Mouse (Mus musculus): ENCODE results near the gene Nat9. TPM values are rescaled to one million over a fixed set of nuclear protein-coding genes. Genes with fewer than 3 reads are reported as not detected.
A peak's percentile ranks its signal among the peaks of the same experiment; 100 is the strongest.

Nat9 gene
- polyA plus RNA-seq, 1 experiment from 2014 or later, result 21.0 TPM

- H3K4me3 ChIP-seq (ENCODE audit: low read depth, low read length), result no peak overlapping the region
- WGBS, result 85% methylated on average over 25 of the region's 25 CpGs
- H3K9ac ChIP-seq (ENCODE audit: low read length), result no peak overlapping the region
- H3K27me3 ChIP-seq (ENCODE audit: control insufficient read depth, insufficient read depth, low read length), result no peaks in the 10 kb centered on the region
- DNase-seq (ENCODE audit: low spot score), result no peak
- H3K27ac ChIP-seq (replicated peaks; ENCODE audit: low read depth, low read length), result no peak overlapping the region; the same call in 1 of the 2 replicates
- H3K36me3 ChIP-seq (ENCODE audit: control insufficient read depth, insufficient read depth, low read length), result peaks cover 2% of the 10 kb centered on the region; the same call in 1 of the 2 replicates
- H3K4me2 ChIP-seq (ENCODE audit: low read depth, severe bottlenecking), result no peak overlapping the region
- no peak for ATAC-seq (ENCODE audit: insufficient number of reproducible peaks, low FRiP score, low TSS enrichment, low read depth)
- no peaks in the 10 kb centered on the region for H3K9me3 ChIP-seq (ENCODE audit: control insufficient read depth, low read length)
- H3K4me1 ChIP-seq (ENCODE audit: control insufficient read depth, insufficient read depth, low read length), result peaks cover 6% of the 10 kb centered on the region
Observed at GRCm38 (mm10) chr11:115208776-115209732, 21.4 kb upstream of the Nat9 start.

- no peak overlapping the region for H3K4me3 ChIP-seq (ENCODE audit: low read depth, low read length)
- 73% methylated on average over 12 of the region's 12 CpGs for WGBS
- no peak overlapping the region for H3K27ac ChIP-seq (replicated peaks; ENCODE audit: low read depth, low read length)
- peaks cover 2% of the 10 kb centered on the region; the same call in 1 of the 2 replicates for H3K36me3 ChIP-seq (ENCODE audit: control insufficient read depth, insufficient read depth, low read length)
- DNase-seq (ENCODE audit: low spot score), result no peak
- no peaks in the 10 kb centered on the region for H3K27me3 ChIP-seq (ENCODE audit: control insufficient read depth, insufficient read depth, low read length)
- no peaks in the 10 kb centered on the region for H3K9me3 ChIP-seq (ENCODE audit: control insufficient read depth, low read length)
- peaks cover 6% of the 10 kb centered on the region; the same call in 1 of the 2 replicates for H3K4me1 ChIP-seq (ENCODE audit: control insufficient read depth, insufficient read depth, low read length)
- no peak overlapping the region for H3K4me2 ChIP-seq (ENCODE audit: low read depth, severe bottlenecking)
- H3K9ac ChIP-seq (ENCODE audit: low read length), result no peak overlapping the region
- no peak for ATAC-seq (ENCODE audit: insufficient number of reproducible peaks, low FRiP score, low TSS enrichment, low read depth)
Observed at GRCm38 (mm10) chr11:115208126-115208525, 20.5 kb upstream of the Nat9 start.

GRCm38 (mm10) chr11:115202756-115203155 lies 15.1 kb upstream of the Nat9 start:
- WGBS, result 94% methylated on average over 9 of the region's 9 CpGs
- Histone ChIP-seq H3K9me3 (ENCODE audit: control insufficient read depth, low read length) (no peaks in the 10 kb centered on the region), H3K27ac (replicated peaks; ENCODE audit: low read depth, low read length) (no peak overlapping the region), H3K4me2 (ENCODE audit: low read depth, severe bottlenecking) (no peak overlapping the region), H3K4me1 (ENCODE audit: control insufficient read depth, insufficient read depth, low read length) (no peaks in the 10 kb centered on the region), H3K36me3 (ENCODE audit: control insufficient read depth, insufficient read depth, low read length) (peaks cover 5% of the 10 kb centered on the region), H3K27me3 (ENCODE audit: control insufficient read depth, insufficient read depth, low read length) (no peaks in the 10 kb centered on the region), H3K9ac (ENCODE audit: low read length) (no peak overlapping the region), H3K4me3 (ENCODE audit: low read depth, low read length) (no peak overlapping the region)
- DNase-seq (ENCODE audit: low spot score) (no peak), ATAC-seq (ENCODE audit: insufficient number of reproducible peaks, low FRiP score, low TSS enrichment, low read depth) (no peak)

- H3K4me1 ChIP-seq (ENCODE audit: control insufficient read depth, insufficient read depth, low read length), result no peaks in the 10 kb centered on the region
- no peak overlapping the region for H3K4me2 ChIP-seq (ENCODE audit: low read depth, severe bottlenecking)
- H3K27ac ChIP-seq (replicated peaks; ENCODE audit: low read depth, low read length), result no peak overlapping the region
- DNase-seq (ENCODE audit: low spot score) (peak; percentile 92), ATAC-seq (ENCODE audit: insufficient number of reproducible peaks, low FRiP score, low TSS enrichment, low read depth) (0 out of 2 replicates have a peak, but pooled peaks have one; percentile 70)
- no peaks in the 10 kb centered on the region for H3K9me3 ChIP-seq (ENCODE audit: control insufficient read depth, low read length)
- no peak overlapping the region for H3K9ac ChIP-seq (ENCODE audit: low read length)
- H3K36me3 ChIP-seq (ENCODE audit: control insufficient read depth, insufficient read depth, low read length), result peaks cover 6% of the 10 kb centered on the region
- WGBS, result 14% methylated on average over 12 of the region's 12 CpGs
- H3K4me3 ChIP-seq (ENCODE audit: low read depth, low read length), result no peak overlapping the region
- H3K27me3 ChIP-seq (ENCODE audit: control insufficient read depth, insufficient read depth, low read length), result no peaks in the 10 kb centered on the region
Observed at GRCm38 (mm10) chr11:115202316-115202715, 14.7 kb upstream of the Nat9 start.

GRCm38 (mm10) chr11:115200520-115200919 lies 12.9 kb upstream of the Nat9 start:
- H3K4me3 ChIP-seq (ENCODE audit: low read depth, low read length), result no peak overlapping the region

GRCm38 (mm10) chr11:115198932-115199384 lies 11.3 kb upstream of the Nat9 start:
- Histone ChIP-seq H3K9me3 (ENCODE audit: control insufficient read depth, low read length) (no peaks in the 10 kb centered on the region), H3K4me2 (ENCODE audit: low read depth, severe bottlenecking) (no peak overlapping the region), H3K27ac (replicated peaks; ENCODE audit: low read depth, low read length) (no peak overlapping the region), H3K27me3 (ENCODE audit: control insufficient read depth, insufficient read depth, low read length) (no peaks in the 10 kb centered on the region), H3K4me1 (ENCODE audit: control insufficient read depth, insufficient read depth, low read length) (no peaks in the 10 kb centered on the region), H3K4me3 (ENCODE audit: low read depth, low read length) (no peak overlapping the region), H3K9ac (ENCODE audit: low read length) (no peak overlapping the region), H3K36me3 (ENCODE audit: control insufficient read depth, insufficient read depth, low read length) (peaks cover 6% of the 10 kb centered on the region)
- WGBS, result 28% methylated on average over 12 of the region's 12 CpGs
- DNase-seq (ENCODE audit: low spot score) (no peak), ATAC-seq (ENCODE audit: insufficient number of reproducible peaks, low FRiP score, low TSS enrichment, low read depth) (no peak)

More at GRCm38 (mm10) chr11:115200520-115200919, 12.9 kb upstream of the Nat9 start:
- H3K9me3 ChIP-seq (ENCODE audit: control insufficient read depth, low read length), result no peaks in the 10 kb centered on the region
- ATAC-seq (ENCODE audit: insufficient number of reproducible peaks, low FRiP score, low TSS enrichment, low read depth) (no peak), DNase-seq (ENCODE audit: low spot score) (no peak)
- H3K4me1 ChIP-seq (ENCODE audit: control insufficient read depth, insufficient read depth, low read length), result no peaks in the 10 kb centered on the region
- no peaks in the 10 kb centered on the region for H3K27me3 ChIP-seq (ENCODE audit: control insufficient read depth, insufficient read depth, low read length)
- H3K27ac ChIP-seq (replicated peaks; ENCODE audit: low read depth, low read length), result no peak overlapping the region
- H3K36me3 ChIP-seq (ENCODE audit: control insufficient read depth, insufficient read depth, low read length), result peaks cover 8% of the 10 kb centered on the region
- H3K9ac ChIP-seq (ENCODE audit: low read length), result no peak overlapping the region
- no peak overlapping the region for H3K4me2 ChIP-seq (ENCODE audit: low read depth, severe bottlenecking)
- 91% methylated on average over 4 of the region's 4 CpGs for WGBS

- Histone ChIP-seq H3K4me1 (ENCODE audit: control insufficient read depth, insufficient read depth, low read length) (no peaks in the 10 kb centered on the region), H3K4me2 (ENCODE audit: low read depth, severe bottlenecking) (no peak overlapping the region)
- DNase-seq (ENCODE audit: low spot score), result no peak
Observed at GRCm38 (mm10) chr11:115197558-115197957, 9.9 kb upstream of the Nat9 start.

GRCm38 (mm10) chr11:115195933-115196332 lies 8.3 kb upstream of the Nat9 start:
- Histone ChIP-seq H3K27me3 (ENCODE audit: control insufficient read depth, insufficient read depth, low read length) (no peaks in the 10 kb centered on the region), H3K36me3 (ENCODE audit: control insufficient read depth, insufficient read depth, low read length) (peaks cover 6% of the 10 kb centered on the region), H3K4me2 (ENCODE audit: low read depth, severe bottlenecking) (no peak overlapping the region), H3K27ac (replicated peaks; ENCODE audit: low read depth, low read length) (no peak overlapping the region), H3K4me1 (ENCODE audit: control insufficient read depth, insufficient read depth, low read length) (no peaks in the 10 kb centered on the region), H3K9me3 (ENCODE audit: control insufficient read depth, low read length) (no peaks in the 10 kb centered on the region), H3K9ac (ENCODE audit: low read length) (no peak overlapping the region), H3K4me3 (ENCODE audit: low read depth, low read length) (no peak overlapping the region)
- ATAC-seq (ENCODE audit: insufficient number of reproducible peaks, low FRiP score, low TSS enrichment, low read depth) (no peak), DNase-seq (ENCODE audit: low spot score) (no peak)
- 89% methylated on average over 5 of the region's 5 CpGs for WGBS

More at GRCm38 (mm10) chr11:115197558-115197957, 9.9 kb upstream of the Nat9 start:
- Histone ChIP-seq H3K36me3 (ENCODE audit: control insufficient read depth, insufficient read depth, low read length) (peaks cover 6% of the 10 kb centered on the region), H3K9me3 (ENCODE audit: control insufficient read depth, low read length) (no peaks in the 10 kb centered on the region), H3K27ac (replicated peaks; ENCODE audit: low read depth, low read length) (no peak overlapping the region), H3K9ac (ENCODE audit: low read length) (no peak overlapping the region), H3K4me3 (ENCODE audit: low read depth, low read length) (no peak overlapping the region), H3K27me3 (ENCODE audit: control insufficient read depth, insufficient read depth, low read length) (no peaks in the 10 kb centered on the region)
- WGBS, result 71% methylated on average over 8 of the region's 8 CpGs
- ATAC-seq (ENCODE audit: insufficient number of reproducible peaks, low FRiP score, low TSS enrichment, low read depth), result no peak

All from limb, embryonic 11.5 days (tissue).